Mouse (Mus musculus): ENCODE results near the gene Gpr37l1. TPM values are rescaled to one million over a fixed set of nuclear protein-coding genes. Genes with fewer than 3 reads are reported as not detected.
A peak's percentile ranks its signal among the peaks of the same experiment; 100 is the strongest.

Gene Gpr37l1
- polyA plus RNA-seq, 1 experiment from 2014 or later, result 6.1 TPM

DNA sequence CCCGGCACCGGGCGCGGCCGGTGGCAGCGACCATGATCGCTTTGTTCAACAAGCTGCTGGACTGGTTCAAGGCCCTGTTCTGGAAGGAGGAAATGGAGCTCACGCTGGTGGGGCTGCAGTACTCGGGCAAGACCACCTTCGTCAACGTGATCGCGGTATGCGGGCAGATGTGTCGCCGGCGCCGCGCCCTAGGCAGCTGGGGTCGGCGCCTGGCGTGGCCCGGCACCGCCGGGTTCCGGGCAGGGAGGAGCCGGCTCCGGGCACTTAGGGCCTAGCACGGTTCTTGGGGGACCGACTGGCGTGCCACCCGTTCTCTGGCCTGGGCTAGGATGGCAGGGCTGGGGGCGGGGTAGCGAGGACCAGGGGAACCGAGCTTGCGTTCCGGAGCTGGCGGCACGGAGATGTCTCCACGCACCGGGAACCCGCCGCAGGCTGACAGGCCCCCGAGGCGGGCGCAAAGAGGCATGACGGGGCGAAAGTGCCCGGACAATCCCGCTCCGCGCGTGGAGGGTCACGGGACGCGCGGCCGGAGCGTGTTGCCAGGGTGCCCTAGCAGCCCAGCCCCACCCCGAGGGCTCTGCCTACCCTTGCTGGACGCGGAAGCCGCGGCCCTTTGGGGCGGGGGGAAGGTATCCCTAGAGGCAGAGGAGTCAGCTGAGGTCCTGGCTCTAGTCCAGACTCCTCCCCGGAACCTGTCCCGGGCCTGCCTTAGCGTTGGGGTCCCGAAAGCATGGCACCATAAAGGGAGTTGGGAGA is 20.4 kb downstream of the Gpr37l1 start:
- ATAC-seq, result peak; percentile 72
- Histone ChIP-seq H3K27ac (ENCODE audit: low read depth, low read length) (peak overlapping the region; percentile 98), H3K36me3 (ENCODE audit: control insufficient read depth, insufficient read depth, low read length) (0 out of 2 replicates have a peak, but pooled peaks cover 2% of the 10 kb centered on the region), H3K9me3 (ENCODE audit: control insufficient read depth, low read length) (no peaks in the 10 kb centered on the region), H3K9ac (ENCODE audit: low read depth, low read length) (peak overlapping the region; percentile 99), H3K4me2 (ENCODE audit: low read length) (peak overlapping the region; percentile 84), H3K4me1 (ENCODE audit: control insufficient read depth, insufficient read depth, low read depth, low read length) (peaks cover 33% of the 10 kb centered on the region), H3K27me3 (replicated peaks; ENCODE audit: control insufficient read depth, insufficient read depth, low read length) (no peaks in the 10 kb centered on the region), H3K4me3 (ENCODE audit: low read length) (peak overlapping the region; percentile 98)
- WGBS, result under 1% methylated on average over 55 of the region's 69 CpGs

DNA sequence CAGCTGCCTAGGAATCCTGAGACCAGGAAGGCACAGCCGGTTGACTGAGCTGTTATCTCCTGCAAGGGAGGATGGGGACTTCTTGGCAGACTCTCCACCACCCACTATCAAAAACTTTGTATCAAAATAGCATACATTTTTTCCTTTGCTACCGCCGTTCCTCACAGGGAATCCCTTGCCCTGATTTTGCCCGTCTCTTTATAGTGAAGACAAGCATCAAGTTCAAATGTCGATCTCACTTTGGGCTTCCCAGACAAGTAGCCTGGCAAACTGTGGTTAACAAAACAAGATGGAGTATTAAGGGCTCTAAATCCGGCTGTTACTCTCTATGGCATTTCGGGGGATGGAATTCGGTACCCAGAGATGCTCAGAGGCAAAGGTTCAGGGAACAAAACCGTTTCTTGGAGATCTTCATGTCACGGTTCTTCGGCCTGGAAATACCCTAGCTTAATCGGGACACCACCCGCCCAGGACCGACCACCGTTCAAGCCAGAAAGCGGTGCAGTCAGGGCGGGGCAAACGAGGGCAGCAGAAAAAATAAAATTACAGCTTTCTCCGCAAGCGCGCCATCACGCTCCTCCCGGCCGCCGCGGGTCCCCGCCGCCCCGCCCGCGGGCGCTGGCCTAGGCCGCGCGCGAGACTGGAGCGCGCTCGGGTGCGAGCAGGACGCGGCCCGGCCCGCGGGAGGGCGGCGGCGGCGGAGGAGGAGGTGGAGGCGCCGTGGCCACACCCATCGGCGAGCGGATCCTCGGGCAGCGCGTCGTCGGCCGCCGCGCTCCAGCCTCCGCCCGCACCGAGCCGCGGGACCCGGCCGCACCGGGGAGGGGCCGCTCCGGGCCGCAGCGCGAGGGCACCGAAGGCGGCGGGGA is 21.2 kb downstream of the Gpr37l1 start, which contains the start of gene Arl8a:
Gene Arl8a (plus strand): TSS at position 748 of the 869 bp plus-strand sequence.
- H3K4me3 ChIP-seq (ENCODE audit: low read length), result peak within 1 kb of the TSS; percentile 98
- H3K27me3 ChIP-seq (replicated peaks; ENCODE audit: control insufficient read depth, insufficient read depth, low read length), result no peaks in the 10 kb centered on the region
- ATAC-seq, result peak; percentile 85
- H3K4me1 ChIP-seq (ENCODE audit: control insufficient read depth, insufficient read depth, low read depth, low read length), result peaks cover 33% of the 10 kb centered on the region
- no peaks in the 10 kb centered on the region for H3K36me3 ChIP-seq (ENCODE audit: control insufficient read depth, insufficient read depth, low read length)
- no peaks in the 10 kb centered on the region for H3K9me3 ChIP-seq (ENCODE audit: control insufficient read depth, low read length)
- peak within 1 kb of the TSS; percentile 99 for H3K9ac ChIP-seq (ENCODE audit: low read depth, low read length)
- H3K4me2 ChIP-seq (ENCODE audit: low read length), result peak within 1 kb of the TSS; percentile 84
- under 1% methylated on average over 64 of the region's 78 CpGs for WGBS
- H3K27ac ChIP-seq (ENCODE audit: low read depth, low read length), result peak within 1 kb of the TSS; percentile 98

DNA sequence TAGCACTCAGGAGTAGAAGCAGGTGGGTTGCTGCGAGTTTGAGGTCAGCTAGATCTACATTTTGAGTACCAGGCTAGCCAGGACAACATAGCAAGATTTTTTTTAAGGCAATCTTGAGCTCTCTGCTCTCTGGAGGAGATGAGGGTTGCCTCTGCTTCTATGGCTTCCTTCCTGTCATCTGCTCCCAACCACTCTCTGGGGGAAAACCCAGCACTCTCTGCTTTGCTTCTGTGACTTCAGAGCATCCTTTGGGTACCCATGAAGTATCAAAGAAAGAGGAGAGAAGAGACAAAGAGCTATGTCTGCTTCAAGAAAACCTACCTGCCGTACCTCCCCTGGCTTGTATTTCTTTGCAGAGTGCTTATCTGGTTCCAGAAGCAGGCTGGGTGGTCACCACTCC is 23.5 kb downstream of the Gpr37l1 start:
- Histone ChIP-seq H3K27me3 (replicated peaks; ENCODE audit: control insufficient read depth, insufficient read depth, low read length) (no peaks in the 10 kb centered on the region), H3K9me3 (ENCODE audit: control insufficient read depth, low read length) (no peaks in the 10 kb centered on the region), H3K9ac (ENCODE audit: low read depth, low read length) (no peak overlapping the region), H3K4me2 (ENCODE audit: low read length) (no peak overlapping the region), H3K4me3 (ENCODE audit: low read length) (no peak overlapping the region), H3K4me1 (ENCODE audit: control insufficient read depth, insufficient read depth, low read depth, low read length) (peaks cover 14% of the 10 kb centered on the region), H3K27ac (ENCODE audit: low read depth, low read length) (no peak overlapping the region), H3K36me3 (ENCODE audit: control insufficient read depth, insufficient read depth, low read length) (no peaks in the 10 kb centered on the region)
- WGBS, result 93% methylated on average over 2 of the region's 2 CpGs
- no peak for ATAC-seq

DNA sequence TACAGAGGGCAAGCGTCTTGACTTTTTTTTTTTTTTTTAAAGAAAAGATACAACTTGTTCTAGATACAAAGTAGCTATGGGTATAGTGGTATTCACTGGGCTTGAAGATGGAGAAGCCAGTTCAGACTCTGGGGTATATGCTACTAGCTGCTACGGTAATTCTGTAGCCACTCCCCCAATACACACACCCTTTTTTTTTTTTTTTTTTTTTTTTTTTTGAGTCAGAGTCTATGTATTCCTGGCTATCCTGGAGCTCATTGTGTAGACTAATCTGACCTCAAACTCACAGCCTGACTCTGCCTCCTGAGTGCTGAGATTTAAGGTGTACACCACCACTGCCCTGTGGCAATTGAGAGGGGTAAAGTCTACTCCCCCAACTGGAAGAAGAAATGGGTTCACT is 25.0 kb downstream of the Gpr37l1 start:
- H3K4me3 ChIP-seq (ENCODE audit: low read length), result no peak overlapping the region
- no peak overlapping the region for H3K9ac ChIP-seq (ENCODE audit: low read depth, low read length)
- ATAC-seq, result no peak
- H3K36me3 ChIP-seq (ENCODE audit: control insufficient read depth, insufficient read depth, low read length), result no peaks in the 10 kb centered on the region
- no peaks in the 10 kb centered on the region for H3K27me3 ChIP-seq (replicated peaks; ENCODE audit: control insufficient read depth, insufficient read depth, low read length)
- no peak overlapping the region for H3K4me2 ChIP-seq (ENCODE audit: low read length)
- H3K9me3 ChIP-seq (ENCODE audit: control insufficient read depth, low read length), result no peaks in the 10 kb centered on the region
- H3K4me1 ChIP-seq (ENCODE audit: control insufficient read depth, insufficient read depth, low read depth, low read length), result peaks cover 6% of the 10 kb centered on the region
- WGBS, result 79% methylated on average over 2 of the region's 2 CpGs
- no peak overlapping the region for H3K27ac ChIP-seq (ENCODE audit: low read depth, low read length)

DNA sequence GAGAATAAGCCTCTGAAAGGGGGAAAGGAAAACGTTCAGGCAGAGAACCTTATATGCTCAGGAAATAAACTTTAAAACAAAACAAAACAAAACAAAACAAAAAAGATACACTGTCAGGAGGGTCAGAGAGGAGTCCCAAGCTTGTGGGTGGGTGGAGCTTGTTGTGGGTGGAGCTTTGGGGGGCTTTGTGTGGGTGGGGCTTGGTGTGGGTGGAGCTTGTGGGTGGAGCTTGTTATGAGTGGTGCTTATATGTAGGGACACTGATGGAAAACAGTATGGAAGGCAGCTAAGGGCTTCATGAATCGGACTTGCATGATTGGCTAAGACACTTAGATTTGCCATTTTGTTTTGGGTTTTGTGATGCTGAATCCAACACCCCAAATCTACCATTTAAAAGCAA is 27.6 kb downstream of the Gpr37l1 start:
- Histone ChIP-seq H3K36me3 (ENCODE audit: control insufficient read depth, insufficient read depth, low read length) (no peaks in the 10 kb centered on the region), H3K4me2 (ENCODE audit: low read length) (no peak overlapping the region), H3K27me3 (replicated peaks; ENCODE audit: control insufficient read depth, insufficient read depth, low read length) (no peaks in the 10 kb centered on the region), H3K9ac (ENCODE audit: low read depth, low read length) (no peak overlapping the region), H3K9me3 (ENCODE audit: control insufficient read depth, low read length) (no peaks in the 10 kb centered on the region), H3K27ac (ENCODE audit: low read depth, low read length) (no peak overlapping the region), H3K4me3 (ENCODE audit: low read length) (no peak overlapping the region), H3K4me1 (ENCODE audit: control insufficient read depth, insufficient read depth, low read depth, low read length) (no peaks in the 10 kb centered on the region)
- ATAC-seq, result no peak
- WGBS, result 80% methylated on average over 2 of the region's 2 CpGs

DNA sequence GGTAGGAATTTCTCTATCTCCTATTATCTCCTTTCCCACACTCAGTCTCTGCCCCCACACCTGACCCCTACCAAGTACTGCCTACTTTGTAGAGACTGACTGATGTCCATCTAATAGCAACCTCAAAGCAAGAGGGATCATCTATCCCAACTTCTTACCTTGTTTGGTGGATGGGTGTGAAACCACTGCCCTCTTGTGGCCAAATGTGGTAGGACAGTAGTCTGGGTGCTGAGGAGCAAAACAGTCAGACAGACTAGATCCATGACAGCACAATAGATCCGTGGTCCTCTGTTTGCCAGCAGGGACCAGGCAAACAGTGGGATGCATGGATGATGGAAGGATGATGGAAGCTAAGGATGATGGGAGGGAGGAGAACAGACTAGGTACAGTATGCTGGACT is 31.0 kb downstream of the Gpr37l1 start:
- Histone ChIP-seq H3K9me3 (ENCODE audit: control insufficient read depth, low read length) (no peaks in the 10 kb centered on the region), H3K27me3 (replicated peaks; ENCODE audit: control insufficient read depth, insufficient read depth, low read length) (no peaks in the 10 kb centered on the region), H3K4me3 (ENCODE audit: low read length) (no peak overlapping the region), H3K9ac (ENCODE audit: low read depth, low read length) (no peak overlapping the region), H3K4me1 (ENCODE audit: control insufficient read depth, insufficient read depth, low read depth, low read length) (no peaks in the 10 kb centered on the region; the same call in 1 of the 2 replicates), H3K36me3 (ENCODE audit: control insufficient read depth, insufficient read depth, low read length) (no peaks in the 10 kb centered on the region), H3K27ac (ENCODE audit: low read depth, low read length) (no peak overlapping the region), H3K4me2 (ENCODE audit: low read length) (no peak overlapping the region)
- WGBS, result 0% methylated on average over 1 of the region's 1 CpGs
- ATAC-seq, result peak; percentile 67; the same call in 1 of the 2 replicates

DNA sequence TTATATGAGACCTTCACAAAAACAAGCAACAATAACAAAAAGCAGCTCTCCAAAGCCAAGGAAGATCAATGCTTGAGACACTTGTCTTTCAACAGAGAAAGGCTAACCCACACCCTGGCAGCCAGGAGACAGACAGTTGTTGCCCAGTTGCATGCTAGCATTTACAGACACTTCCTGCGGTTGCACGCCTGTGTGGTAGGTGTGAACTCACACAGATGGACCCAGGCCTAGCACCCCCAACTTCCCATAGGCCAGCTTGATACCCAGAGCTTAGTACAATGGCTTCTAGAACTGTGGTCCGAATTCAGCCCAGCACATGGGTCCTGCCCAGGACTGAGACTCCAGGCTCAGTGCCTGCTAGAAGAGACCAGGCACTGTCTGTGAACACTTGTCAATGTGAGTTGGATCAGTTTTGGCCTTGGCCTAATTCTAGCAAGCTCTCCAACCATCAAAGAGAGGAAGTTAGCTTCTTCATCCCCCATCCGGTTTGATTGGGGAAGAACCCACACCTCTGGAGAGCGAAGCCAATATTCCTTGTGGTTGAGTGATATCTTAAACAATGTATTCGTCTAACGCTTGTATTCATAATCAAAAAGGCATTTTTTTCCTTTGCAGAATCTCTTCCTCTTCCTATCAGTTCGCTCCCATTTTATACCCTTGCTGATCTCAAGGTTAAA is 32.2 kb downstream of the Gpr37l1 start:
- WGBS, result 91% methylated on average over 8 of the region's 8 CpGs
- ATAC-seq, result no peak
- Histone ChIP-seq H3K27me3 (replicated peaks; ENCODE audit: control insufficient read depth, insufficient read depth, low read length) (no peaks in the 10 kb centered on the region), H3K4me2 (ENCODE audit: low read length) (no peak overlapping the region), H3K4me3 (ENCODE audit: low read length) (no peak overlapping the region), H3K4me1 (ENCODE audit: control insufficient read depth, insufficient read depth, low read depth, low read length) (no peaks in the 10 kb centered on the region; the same call in 1 of the 2 replicates), H3K9me3 (ENCODE audit: control insufficient read depth, low read length) (no peaks in the 10 kb centered on the region), H3K27ac (ENCODE audit: low read depth, low read length) (no peak overlapping the region), H3K36me3 (ENCODE audit: control insufficient read depth, insufficient read depth, low read length) (no peaks in the 10 kb centered on the region), H3K9ac (ENCODE audit: low read depth, low read length) (no peak overlapping the region)

DNA sequence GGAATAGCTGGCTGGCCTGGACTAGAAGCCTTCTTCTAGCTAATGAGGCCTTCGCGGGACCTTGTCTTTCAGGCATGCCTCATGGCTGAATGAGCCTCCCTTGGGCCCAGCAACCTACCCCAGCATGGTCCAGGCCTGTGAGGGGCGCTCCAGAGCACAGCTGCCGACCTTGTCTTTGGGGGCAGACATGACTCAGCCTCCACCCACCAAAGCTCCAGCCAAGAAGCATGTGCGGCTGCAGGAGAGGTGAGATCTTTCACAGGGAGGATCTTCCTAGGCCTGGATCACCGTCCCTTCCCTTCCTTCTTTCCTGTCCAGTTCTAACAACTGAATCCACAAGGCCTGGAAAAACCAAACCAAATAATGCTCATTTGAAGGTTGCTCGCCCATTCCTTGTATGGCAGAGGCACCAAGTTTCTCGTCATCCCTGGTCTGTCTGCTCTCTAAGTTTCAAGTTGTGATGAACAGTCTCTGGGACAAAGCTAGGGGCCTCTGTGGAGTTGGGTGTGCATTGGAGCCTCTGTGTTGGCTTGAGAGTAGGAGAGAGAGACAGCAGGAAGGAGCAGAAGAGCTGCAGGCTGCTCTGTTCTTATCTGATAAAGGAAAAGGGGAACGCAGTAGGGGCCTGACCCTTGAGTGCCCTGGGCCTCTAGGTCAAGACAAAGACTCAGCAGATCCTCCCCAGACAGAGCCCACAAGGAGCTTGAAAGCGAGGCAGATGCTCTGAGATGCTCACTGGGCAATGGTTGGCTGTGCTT is 33.6 kb downstream of the Gpr37l1 start:
- Histone ChIP-seq H3K27ac (ENCODE audit: low read depth, low read length) (no peak overlapping the region), H3K27me3 (replicated peaks; ENCODE audit: control insufficient read depth, insufficient read depth, low read length) (0 out of 2 replicates have a peak, but pooled peaks cover 2% of the 10 kb centered on the region), H3K9me3 (ENCODE audit: control insufficient read depth, low read length) (no peaks in the 10 kb centered on the region), H3K4me1 (ENCODE audit: control insufficient read depth, insufficient read depth, low read depth, low read length) (no peaks in the 10 kb centered on the region; the same call in 1 of the 2 replicates), H3K36me3 (ENCODE audit: control insufficient read depth, insufficient read depth, low read length) (no peaks in the 10 kb centered on the region), H3K4me3 (ENCODE audit: low read length) (no peak overlapping the region), H3K9ac (ENCODE audit: low read depth, low read length) (no peak overlapping the region), H3K4me2 (ENCODE audit: low read length) (no peak overlapping the region)
- no peak for ATAC-seq
- 88% methylated on average over 10 of the region's 10 CpGs for WGBS
